Mouse (Mus musculus) liver, adult 2 months (tissue): ENCODE measurements around the gene Gm20388.

Experiments used
- CTCF ChIP-seq: fragments of 200-500 bp; IDR thresholded peaks from 2 replicates; pipeline ENCODE4 v1.5.1; 2011; ENCODE audit warnings: low read depth, low read length, control low read depth
- POLR2A ChIP-seq: fragments of 200-500 bp; IDR thresholded peaks from 2 replicates; pipeline ENCODE4 v1.6.1; 2011; ENCODE audit warnings: low read length, control low read depth; ENCODE audit not compliant: insufficient read depth; ENCODE audit errors: extremely low read depth

- TF ChIP-seq CTCF (peak; percentile 51), POLR2A (no peak)
Observed at GRCm38 (mm10) chr8:120723025-120723424, 812.4 kb downstream of the Gm20388 start.
